Mouse (Mus musculus) heart, embryonic 13.5 days (tissue): ENCODE measurements around the gene Maml2. TPM values are rescaled to one million over a fixed set of nuclear protein-coding genes. Genes with fewer than 3 reads are reported as not detected.

Source experiments
- ATAC-seq: fragments of 200-750 bp; cut with Nextera tagmentation; 2 replicates; pipeline ENCODE4 v1.8.0; 2017; ENCODE audit warnings: moderate TSS enrichment; ENCODE audit not compliant: insufficient number of reproducible peaks, low FRiP score, low TSS enrichment; ENCODE audit errors: extremely low read depth
- H3K27ac ChIP-seq: fragments of 300-500 bp; sonication (generic); replicated peaks from 2 replicates; pipeline ENCODE4 v1.5.1; 2015; ENCODE audit warnings: moderate library complexity, mild to moderate bottlenecking, inconsistent platforms
- H3K27me3 ChIP-seq: fragments of 300-500 bp; sonication (generic); replicated peaks from 2 replicates; pipeline ENCODE4 v1.6.1; 2015; ENCODE audit warnings: mild to moderate bottlenecking, inconsistent platforms
- H3K36me3 ChIP-seq: fragments of 300-500 bp; sonication (generic); 2 replicates; pipeline ENCODE4 v1.6.1; 2015; ENCODE audit warnings: mild to moderate bottlenecking, inconsistent platforms
- H3K4me1 ChIP-seq: fragments of 300-500 bp; sonication (generic); 2 replicates; pipeline ENCODE4 v1.6.1; 2015; ENCODE audit warnings: inconsistent platforms
- H3K4me2 ChIP-seq: fragments of 300-500 bp; sonication (generic); 2 replicates; pipeline ENCODE4 v1.6.1; 2015; ENCODE audit warnings: inconsistent platforms, mild to moderate bottlenecking, moderate library complexity
- H3K4me3 ChIP-seq: fragments of 300-500 bp; sonication (generic); 2 replicates; pipeline ENCODE4 v1.5.1; 2015; ENCODE audit warnings: moderate library complexity, mild to moderate bottlenecking, inconsistent platforms
- H3K9ac ChIP-seq: fragments of 300-500 bp; sonication (generic); 2 replicates; pipeline ENCODE4 v1.6.1; 2015; ENCODE audit warnings: inconsistent platforms, mild to moderate bottlenecking, moderate library complexity
- H3K9me3 ChIP-seq: fragments of 300-500 bp; sonication (generic); 2 replicates; pipeline ENCODE4 v1.6.1; 2016; ENCODE audit warnings: inconsistent platforms
- WGBS: fragments of 180-500 bp; shearing (Covaris S2); methylation state at CpG from one replicate; pipeline ENCODE4 v1.1.7; 2015; ENCODE audit warnings: mixed read lengths; 5-methylcytosine and 5-hydroxymethylcytosine counted together
- polyA plus RNA-seq: library from polyadenylated mRNA; unstranded; fragments of >200 nt; fragmentation: Nextera tagmentation; extraction: Ambion mirVana; gene quantifications from 2 replicates; pipeline ENCODE4 v1.2.1, GENCODE M21; 2015

Maml2 gene
- polyA plus RNA-seq, 1 experiment from 2014 or later, result 9.5 TPM

DNA sequence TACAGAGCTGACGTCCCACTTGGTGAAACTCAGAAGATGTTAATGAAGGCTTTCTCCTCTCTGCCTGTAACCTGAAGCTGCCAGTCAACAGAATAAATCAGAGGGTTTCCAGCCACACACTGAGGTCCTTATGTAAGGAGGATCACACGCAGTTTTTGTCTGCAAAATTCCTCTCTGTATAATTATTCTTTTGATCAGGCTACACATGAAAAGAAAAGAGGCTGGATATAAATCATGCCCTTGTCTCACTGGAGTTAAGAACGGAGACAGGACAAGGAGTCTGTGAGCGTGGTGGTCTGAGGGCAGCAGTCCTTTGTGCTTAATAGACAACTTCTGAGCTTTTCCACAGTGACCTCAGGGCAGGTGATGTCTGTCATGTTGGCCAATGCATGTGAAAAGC is 181.5 kb downstream of the Maml2 start:
- Histone ChIP-seq H3K4me1 (peaks cover 50% of the 10 kb centered on the region), H3K9me3 (no peaks in the 10 kb centered on the region), H3K36me3 (no peaks in the 10 kb centered on the region), H3K9ac (no peak overlapping the region), H3K4me2 (no peak overlapping the region), H3K27ac (no peak overlapping the region), H3K4me3 (no peak overlapping the region), H3K27me3 (no peaks in the 10 kb centered on the region)
- no peak for ATAC-seq
- WGBS, result 64% methylated on average over 4 of the region's 4 CpGs

DNA sequence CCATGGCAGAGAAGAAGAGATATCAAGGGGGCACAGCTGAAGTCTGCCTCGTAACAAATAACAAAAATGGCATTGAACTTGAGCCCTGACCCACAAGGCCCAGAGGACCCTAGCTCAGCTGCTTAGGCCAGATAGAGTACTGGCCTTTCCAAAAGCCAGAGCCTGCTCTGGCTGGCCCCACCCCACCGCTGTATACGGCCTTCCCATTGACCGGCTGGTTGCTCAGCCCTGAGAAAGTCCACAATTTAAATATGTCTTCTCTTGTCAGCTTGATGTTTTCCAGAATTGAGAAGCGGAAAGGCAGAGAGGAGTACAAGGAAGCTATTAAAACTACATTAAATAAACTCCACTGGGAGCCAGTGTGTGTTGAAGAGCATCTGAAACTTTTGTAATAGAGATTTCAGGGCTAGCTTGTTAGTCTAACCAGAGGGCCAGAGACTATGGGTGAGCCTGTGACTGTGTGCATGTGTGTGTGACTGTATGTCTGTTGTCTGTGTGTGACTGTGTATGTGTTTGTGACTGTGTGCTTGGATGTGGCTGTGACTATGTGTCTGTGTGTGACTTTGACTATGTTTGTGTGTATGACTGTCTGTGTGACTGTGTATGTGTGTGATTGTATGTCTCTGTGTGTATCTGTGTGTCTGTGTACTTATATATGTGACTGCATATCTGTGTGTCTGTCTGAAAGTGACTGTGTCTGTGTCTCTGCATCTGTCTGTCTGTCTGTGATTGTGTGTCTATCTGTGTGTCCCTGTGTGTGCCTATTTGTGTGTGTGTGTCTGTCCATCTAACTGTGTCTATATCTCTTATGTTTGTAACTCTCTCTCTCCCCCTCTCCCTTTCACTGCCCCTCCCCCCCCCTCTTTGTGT is 185.7 kb downstream of the Maml2 start:
- Histone ChIP-seq H3K36me3 (no peaks in the 10 kb centered on the region), H3K9me3 (no peaks in the 10 kb centered on the region), H3K4me1 (peaks cover 56% of the 10 kb centered on the region), H3K4me2 (peak overlapping the region; percentile 61), H3K27me3 (no peaks in the 10 kb centered on the region), H3K9ac (peak overlapping the region; percentile 63), H3K27ac (peak overlapping the region; percentile 76), H3K4me3 (no peak overlapping the region)
- WGBS, result 42% methylated on average over 5 of the region's 5 CpGs
- ATAC-seq, result no peak

- H3K4me2 ChIP-seq, result peak overlapping the region; percentile 61
- H3K4me1 ChIP-seq, result peaks cover 55% of the 10 kb centered on the region
- peak overlapping the region; percentile 63 for H3K9ac ChIP-seq
- H3K27me3 ChIP-seq, result no peaks in the 10 kb centered on the region
- H3K27ac ChIP-seq, result peak overlapping the region; percentile 76
- no peak for ATAC-seq
- no peaks in the 10 kb centered on the region for H3K9me3 ChIP-seq
- no peaks in the 10 kb centered on the region for H3K36me3 ChIP-seq
- 55% methylated on average over 12 of the region's 12 CpGs for WGBS
- H3K4me3 ChIP-seq, result peak overlapping the region; percentile 28
Observed at GRCm38 (mm10) chr9:13484267-13485240, 186.8 kb downstream of the Maml2 start.

DNA sequence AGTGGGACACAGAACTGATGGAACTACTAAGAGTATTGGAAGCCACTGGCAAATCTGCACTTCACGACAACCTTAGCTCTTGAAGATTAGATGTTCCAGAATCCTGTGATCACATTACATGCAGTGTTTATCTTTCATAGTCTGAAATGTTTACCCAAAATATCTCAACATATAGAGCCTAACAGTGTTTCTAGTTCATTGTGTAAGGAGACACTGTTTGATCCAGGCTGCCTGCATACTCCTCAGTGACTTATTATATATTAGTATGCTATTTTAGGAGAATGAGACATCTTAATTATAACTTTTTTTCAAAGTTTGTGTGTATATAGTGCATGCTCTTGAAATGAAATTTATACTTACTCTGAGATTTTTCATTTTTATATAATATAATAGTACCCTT is 188.2 kb downstream of the Maml2 start:
- Histone ChIP-seq H3K9ac (no peak overlapping the region), H3K27ac (no peak overlapping the region), H3K4me1 (peaks cover 45% of the 10 kb centered on the region), H3K9me3 (no peaks in the 10 kb centered on the region), H3K4me3 (no peak overlapping the region), H3K4me2 (no peak overlapping the region), H3K36me3 (no peaks in the 10 kb centered on the region), H3K27me3 (no peaks in the 10 kb centered on the region)
- 47% methylated on average over 1 of the region's 1 CpGs for WGBS
- ATAC-seq, result no peak

DNA sequence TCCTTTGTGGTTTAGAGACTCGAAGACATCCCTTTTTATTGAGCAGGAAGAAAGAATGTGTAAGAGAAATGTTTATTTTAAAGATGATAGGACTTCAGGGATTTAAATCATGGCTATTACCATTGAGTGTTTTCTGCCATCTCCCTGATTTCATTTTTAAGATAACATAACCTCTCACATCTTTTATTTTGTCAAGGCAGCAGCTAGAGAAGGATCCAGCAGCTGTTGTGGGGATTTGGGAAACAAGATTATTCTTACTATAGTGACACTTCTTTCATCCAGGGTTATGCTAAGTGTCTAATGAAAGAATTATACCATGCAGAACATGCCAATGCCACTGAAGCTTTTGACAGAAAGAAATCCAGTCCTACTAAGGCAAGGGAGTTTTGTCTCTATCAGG is 193.3 kb downstream of the Maml2 start:
- no peak overlapping the region for H3K9ac ChIP-seq
- no peaks in the 10 kb centered on the region for H3K27me3 ChIP-seq
- H3K36me3 ChIP-seq, result no peaks in the 10 kb centered on the region
- H3K9me3 ChIP-seq, result no peaks in the 10 kb centered on the region
- no peak overlapping the region for H3K4me3 ChIP-seq
- H3K4me1 ChIP-seq, result peaks cover 43% of the 10 kb centered on the region
- 56% methylated on average over 1 of the region's 1 CpGs for WGBS
- H3K4me2 ChIP-seq, result no peak overlapping the region
- no peak overlapping the region for H3K27ac ChIP-seq
- ATAC-seq, result no peak

GRCm38 (mm10) chr9:13491854-13492620 is 194.3 kb downstream of the Maml2 start:
- Histone ChIP-seq H3K36me3 (no peaks in the 10 kb centered on the region), H3K27ac (no peak overlapping the region), H3K4me1 (peaks cover 48% of the 10 kb centered on the region), H3K9ac (no peak overlapping the region), H3K4me3 (no peak overlapping the region), H3K4me2 (no peak overlapping the region), H3K27me3 (no peaks in the 10 kb centered on the region), H3K9me3 (no peaks in the 10 kb centered on the region)
- ATAC-seq, result no peak
- WGBS, result 75% methylated on average over 9 of the region's 9 CpGs

DNA sequence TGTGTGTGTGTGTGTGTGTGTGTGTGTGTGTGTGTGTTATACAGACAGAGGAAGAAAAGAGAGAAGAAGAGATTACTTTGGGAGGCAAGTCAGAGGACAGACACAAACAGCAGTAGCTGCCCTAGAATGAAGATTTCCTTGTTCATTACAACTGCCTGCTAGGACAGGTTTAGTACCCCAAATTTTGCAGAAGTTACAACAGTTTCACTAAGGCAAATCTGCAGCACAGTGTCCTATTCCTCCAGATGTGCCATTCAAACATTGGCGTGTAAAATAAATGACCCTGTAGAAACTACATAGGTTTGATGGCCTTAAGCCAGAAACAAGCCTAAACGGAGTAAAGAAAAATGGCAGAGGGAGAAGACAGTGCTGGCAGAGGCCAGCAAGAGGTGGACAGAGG is 195.1 kb downstream of the Maml2 start:
- no peak overlapping the region for H3K9ac ChIP-seq

GRCm38 (mm10) chr9:13493746-13494145 is 196.0 kb downstream of the Maml2 start:
- Histone ChIP-seq H3K36me3 (no peaks in the 10 kb centered on the region), H3K27me3 (no peaks in the 10 kb centered on the region), H3K9ac (no peak overlapping the region), H3K27ac (no peak overlapping the region), H3K4me1 (peaks cover 57% of the 10 kb centered on the region), H3K4me3 (no peak overlapping the region), H3K9me3 (no peaks in the 10 kb centered on the region), H3K4me2 (no peak overlapping the region)
- WGBS, result 73% methylated on average over 2 of the region's 2 CpGs
- no peak for ATAC-seq

More for the DNA sequence above, 195.1 kb downstream of the Maml2 start:
- Histone ChIP-seq H3K4me1 (peaks cover 55% of the 10 kb centered on the region), H3K4me2 (no peak overlapping the region), H3K9me3 (no peaks in the 10 kb centered on the region), H3K4me3 (no peak overlapping the region), H3K27me3 (no peaks in the 10 kb centered on the region), H3K27ac (no peak overlapping the region), H3K36me3 (no peaks in the 10 kb centered on the region)
- 78% methylated on average over 2 of the region's 2 CpGs for WGBS
- no peak for ATAC-seq

- no peak overlapping the region for H3K4me2 ChIP-seq
- no peaks in the 10 kb centered on the region for H3K36me3 ChIP-seq
- no peak overlapping the region for H3K4me3 ChIP-seq
- H3K4me1 ChIP-seq, result peaks cover 64% of the 10 kb centered on the region
- H3K27ac ChIP-seq, result no peak overlapping the region
- no peaks in the 10 kb centered on the region for H3K27me3 ChIP-seq
- H3K9ac ChIP-seq, result no peak overlapping the region
- ATAC-seq, result no peak
- no peaks in the 10 kb centered on the region for H3K9me3 ChIP-seq
Observed at GRCm38 (mm10) chr9:13495530-13495929, 197.8 kb downstream of the Maml2 start.

DNA sequence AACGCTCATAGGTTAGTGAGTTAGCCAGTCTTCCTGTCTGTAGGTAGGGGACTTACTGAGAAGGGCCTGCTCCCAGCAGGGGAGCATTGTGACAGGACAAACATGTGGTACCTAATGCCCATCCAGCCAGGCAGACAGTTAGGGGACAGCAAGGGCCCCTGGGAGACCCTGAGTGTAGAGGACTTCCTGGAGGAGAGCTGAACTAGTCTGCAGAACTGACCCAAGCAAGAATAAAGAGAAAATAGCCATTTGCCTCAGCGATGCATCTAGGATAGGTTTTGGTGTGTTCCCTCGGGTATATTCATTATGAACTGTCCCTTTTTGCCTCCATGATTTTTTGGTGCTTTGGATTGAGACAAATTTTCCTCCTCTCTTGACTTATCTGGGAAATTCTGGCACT is 199.3 kb downstream of the Maml2 start:
- Histone ChIP-seq H3K4me3 (no peak overlapping the region), H3K4me2 (0 out of 2 replicates have a peak overlapping the region, but pooled peaks have one; percentile 30), H3K4me1 (peaks cover 58% of the 10 kb centered on the region), H3K27ac (peak overlapping the region; percentile 83), H3K9me3 (no peaks in the 10 kb centered on the region), H3K36me3 (no peaks in the 10 kb centered on the region), H3K9ac (0 out of 2 replicates have a peak overlapping the region, but pooled peaks have one; percentile 51), H3K27me3 (no peaks in the 10 kb centered on the region)
- ATAC-seq, result no peak
- WGBS, result 59% methylated on average over 3 of the region's 3 CpGs
